Mouse (Mus musculus) lung, adult 2 months (tissue): ENCODE measurements around the gene Maz.

Source experiments
- CTCF ChIP-seq: fragments of 200-500 bp; IDR thresholded peaks from 2 replicates; pipeline ENCODE4 v1.5.1; 2011; ENCODE audit warnings: mild to moderate bottlenecking, low read length, control low read depth; ENCODE audit not compliant: insufficient read depth
- POLR2A ChIP-seq: fragments of 200-500 bp; IDR thresholded peaks from 2 replicates; pipeline ENCODE4 v1.6.1; 2011; ENCODE audit warnings: low read depth, mild to moderate bottlenecking, control low read depth, low read length, borderline replicate concordance; ENCODE audit errors: extremely low read depth

DNA sequence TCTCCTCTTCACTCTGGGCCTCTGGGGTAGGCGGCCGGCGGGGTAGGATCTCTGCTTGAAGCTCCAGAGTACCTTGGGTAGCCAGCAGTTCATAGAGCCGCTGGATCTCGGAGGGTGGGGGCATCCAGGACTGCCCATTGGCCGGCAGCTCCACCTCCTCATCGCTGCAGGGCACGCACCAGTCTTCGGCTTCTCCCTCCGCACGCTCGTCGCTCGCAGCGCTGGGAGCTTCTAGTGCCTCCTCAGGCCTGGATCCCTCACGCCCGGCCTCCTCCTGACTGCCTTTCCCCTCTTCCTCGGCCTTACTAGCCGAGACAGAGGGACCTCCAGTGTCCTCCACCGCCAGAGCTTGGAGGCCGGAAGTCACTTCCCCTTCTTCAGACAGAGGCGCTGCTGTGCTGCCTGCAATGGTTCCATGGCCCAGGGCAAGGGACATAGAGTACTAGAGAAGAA is 10.3 kb downstream of the Maz start:
- peak; percentile 81; the same call in 1 of the 2 replicates for TF ChIP-seq POLR2A
- TF ChIP-seq CTCF, result no peak
